In genomic region chr13:84680971-84681370, GRCm38 (mm10) we compare ENCODE assay signal across 25 mouse cellular contexts.
DNase-seq lines count a peak whose midpoint lies in the region; ATAC-seq and TF ChIP-seq lines count a peak whose summit lies in the region.
"Had no signal": no experiment of that assay in that cellular context is flagged by ENCODE, and none has a peak within 500 bp of the region (broad histone marks: within the 10 kb centered on the region; RNA-seq: fewer than 3 reads in every experiment).

No protein-coding gene starts in this region.

- no peak overlapping the region for H3K4me2 ChIP-seq in forebrain, embryonic 12.5 days
- H3K4me2 ChIP-seq in forebrain, embryonic 11.5 days (ENCODE audit: low read depth, low read length, severe bottlenecking), result no peak overlapping the region
- H3K4me2 ChIP-seq in forebrain, embryonic 14.5 days (ENCODE audit: low read length), result no peak overlapping the region
- H3K4me2 ChIP-seq: embryonic facial prominence, embryonic 13.5 days; embryonic facial prominence, embryonic 15.5 days had no signal

- no peak for TF ChIP-seq CTCF in brain, embryonic 14.5 days (IDR thresholded peaks at IDR 0.05; ENCODE audit: borderline replicate concordance, extremely low read depth, insufficient read depth, insufficient read length)

- H3K9me3 ChIP-seq in forebrain, embryonic 12.5 days, result no peaks in the 10 kb centered on the region
- no peaks in the 10 kb centered on the region for H3K9me3 ChIP-seq in forebrain, embryonic 11.5 days (ENCODE audit: control insufficient read depth, low read length)
- no peaks in the 10 kb centered on the region for H3K9me3 ChIP-seq in forebrain, embryonic 14.5 days (replicated peaks; ENCODE audit: control insufficient read depth, low read length)
- no peaks in the 10 kb centered on the region for H3K9me3 ChIP-seq in forebrain, embryonic 10.5 days
- H3K9me3 ChIP-seq: embryonic facial prominence, embryonic 13.5 days; embryonic facial prominence, embryonic 15.5 days; G1E had no signal

- no peaks in the 10 kb centered on the region for H3K27me3 ChIP-seq in forebrain, embryonic 12.5 days
- H3K27me3 ChIP-seq in forebrain, embryonic 11.5 days (ENCODE audit: control insufficient read depth, insufficient read depth, low read length), result no peaks in the 10 kb centered on the region
- no peaks in the 10 kb centered on the region for H3K27me3 ChIP-seq in forebrain, embryonic 14.5 days (replicated peaks; ENCODE audit: control insufficient read depth, insufficient read depth, low read length)
- no peaks in the 10 kb centered on the region for H3K27me3 ChIP-seq in forebrain, embryonic 10.5 days (ENCODE audit: poor library complexity, severe bottlenecking)
- H3K27me3 ChIP-seq: CH12.LX; embryonic facial prominence, embryonic 13.5 days; embryonic facial prominence, embryonic 15.5 days; Patski had no signal

- no peak for TF ChIP-seq POLR2A in brain, embryonic 14.5 days (IDR thresholded peaks at IDR 0.05; ENCODE audit: borderline replicate concordance, extremely low read depth, insufficient read depth, insufficient read length, poor library complexity, severe bottlenecking)

- ATAC-seq in forebrain, embryonic 12.5 days (ENCODE audit: low FRiP score), result peak; percentile 41; the same call in 1 of the 2 replicates
- no peak for ATAC-seq in forebrain, embryonic 11.5 days (replicated peaks; ENCODE audit: low FRiP score)
- peak; percentile 63 for ATAC-seq in forebrain, embryonic 14.5 days
- ATAC-seq: activated CD4-positive, CD25-positive, alpha-beta regulatory T cell, adult 4 months; CD4-positive, CD25-positive, alpha-beta regulatory T cell, adult 4 months; forebrain, embryonic 16.5 days; Patski had no signal

- no peaks in the 10 kb centered on the region for H3K36me3 ChIP-seq in forebrain, embryonic 12.5 days (replicated peaks)
- H3K36me3 ChIP-seq in forebrain, embryonic 11.5 days (ENCODE audit: control insufficient read depth, insufficient read depth, low read length), result no peaks in the 10 kb centered on the region
- no peaks in the 10 kb centered on the region for H3K36me3 ChIP-seq in forebrain, embryonic 14.5 days (ENCODE audit: control insufficient read depth, insufficient read depth, low read length)
- no peaks in the 10 kb centered on the region for H3K36me3 ChIP-seq in forebrain, embryonic 10.5 days (replicated peaks)
- H3K36me3 ChIP-seq: embryonic facial prominence, embryonic 13.5 days; embryonic facial prominence, embryonic 15.5 days; G1E had no signal

- no peak for DNase-seq in forebrain, embryonic 11.5 days (ENCODE audit: low spot score)
- DNase-seq in forebrain, embryonic 14.5 days (ENCODE audit: low spot score), result peak; percentile 32
- DNase-seq in forebrain, embryonic 10.5 days (ENCODE audit: extremely low spot score, low spot score), result no peak
- peak; percentile 51 for DNase-seq in brain, embryonic 14.5 days (ENCODE audit: low read depth)
- DNase-seq: adrenal gland, adult 8-10 months; adrenal gland, postnatal 14 days; adrenal gland, postnatal 36 days; B cell, adult 2 months; cerebellum, adult 11 months; cerebellum, adult 18-20 months; cerebellum, adult 8-10 months; cerebellum, adult 9-11 months; cerebellum, postnatal 14 days; cerebellum, postnatal 36 days; embryo, embryonic 11 days had no signal

- H3K9ac ChIP-seq in forebrain, embryonic 12.5 days, result no peak overlapping the region
- H3K9ac ChIP-seq in forebrain, embryonic 11.5 days (ENCODE audit: low read length), result no peak overlapping the region
- H3K9ac ChIP-seq in forebrain, embryonic 14.5 days (ENCODE audit: low read length), result no peak overlapping the region
- H3K9ac ChIP-seq: embryonic facial prominence, embryonic 13.5 days; embryonic facial prominence, embryonic 15.5 days had no signal

- H3K4me3 ChIP-seq in forebrain, embryonic 12.5 days (replicated peaks), result no peak overlapping the region
- no peak overlapping the region for H3K4me3 ChIP-seq in forebrain, embryonic 11.5 days (ENCODE audit: low read depth, low read length)
- H3K4me3 ChIP-seq in forebrain, embryonic 14.5 days (ENCODE audit: low read depth, low read length), result no peak overlapping the region
- no peak overlapping the region for H3K4me3 ChIP-seq in forebrain, embryonic 10.5 days
- H3K4me3 ChIP-seq: embryonic facial prominence, embryonic 13.5 days; embryonic facial prominence, embryonic 15.5 days; erythroblast, embryonic 14.5 days had no signal

- 29% methylated on average over 2 of the region's 2 CpGs for WGBS in forebrain, embryonic 12.5 days
- 40% methylated on average over 2 of the region's 2 CpGs for WGBS in forebrain, embryonic 11.5 days
- 11% methylated on average over 2 of the region's 2 CpGs for WGBS in forebrain, embryonic 14.5 days
- WGBS in forebrain, embryonic 10.5 days, result 60% methylated on average over 2 of the region's 2 CpGs

- peaks cover 3% of the 10 kb centered on the region; the same call in 1 of the 2 replicates for H3K4me1 ChIP-seq in forebrain, embryonic 12.5 days
- H3K4me1 ChIP-seq in forebrain, embryonic 11.5 days (replicated peaks; ENCODE audit: control insufficient read depth, insufficient read depth, low read length), result no peaks in the 10 kb centered on the region
- peaks cover 3% of the 10 kb centered on the region; the same call in 1 of the 2 replicates for H3K4me1 ChIP-seq in forebrain, embryonic 14.5 days (ENCODE audit: control insufficient read depth, insufficient read depth, low read length)
- H3K4me1 ChIP-seq in forebrain, embryonic 10.5 days, result peaks cover 9% of the 10 kb centered on the region
- H3K4me1 ChIP-seq: embryonic facial prominence, embryonic 13.5 days; embryonic facial prominence, embryonic 15.5 days had no signal

- no peak overlapping the region for H3K27ac ChIP-seq in forebrain, embryonic 12.5 days
- no peak overlapping the region for H3K27ac ChIP-seq in forebrain, embryonic 11.5 days (ENCODE audit: low read depth, low read length)
- H3K27ac ChIP-seq in forebrain, embryonic 14.5 days (ENCODE audit: low read depth, low read length), result no peak overlapping the region
- H3K27ac ChIP-seq in forebrain, embryonic 10.5 days, result no peak overlapping the region
- H3K27ac ChIP-seq: embryonic facial prominence, embryonic 13.5 days; embryonic facial prominence, embryonic 15.5 days had no signal

Comparison
In these comparisons a context has a peak if more than half of its experiments do, and no peak if none do; other contexts are left out.
1. DNase-seq: peak in forebrain, embryonic 14.5 days (single experiment) and brain, embryonic 14.5 days (single experiment); none in forebrain, embryonic 11.5 days (single experiment) and forebrain, embryonic 10.5 days (single experiment).